Mouse (Mus musculus) liver, embryonic 14.5 days (tissue): ENCODE data around the gene 4930518I15Rik.
A peak's percentile ranks its signal among the peaks of the same experiment; 100 is the strongest.

ENCODE experiments used
- CTCF ChIP-seq: IDR thresholded peaks from 2 replicates; pipeline ENCODE4 v1.5.1; 2016; ENCODE audit warnings: antibody characterized with exemption, low read depth, control low read depth
- EP300 ChIP-seq: IDR thresholded peaks from 2 replicates; pipeline ENCODE4 v1.6.1; 2016; ENCODE audit warnings: antibody characterized with exemption, low read depth

- peak; percentile 83 for TF ChIP-seq CTCF
- TF ChIP-seq EP300 = no peak
Measured at GRCm38 (mm10) chr2:156862772-156863486, 5.2 kb upstream of the 4930518I15Rik start, which contains the start of gene Rab5if.
